14 mouse cellular contexts compared by ENCODE assay signal in the genomic region with DNA sequence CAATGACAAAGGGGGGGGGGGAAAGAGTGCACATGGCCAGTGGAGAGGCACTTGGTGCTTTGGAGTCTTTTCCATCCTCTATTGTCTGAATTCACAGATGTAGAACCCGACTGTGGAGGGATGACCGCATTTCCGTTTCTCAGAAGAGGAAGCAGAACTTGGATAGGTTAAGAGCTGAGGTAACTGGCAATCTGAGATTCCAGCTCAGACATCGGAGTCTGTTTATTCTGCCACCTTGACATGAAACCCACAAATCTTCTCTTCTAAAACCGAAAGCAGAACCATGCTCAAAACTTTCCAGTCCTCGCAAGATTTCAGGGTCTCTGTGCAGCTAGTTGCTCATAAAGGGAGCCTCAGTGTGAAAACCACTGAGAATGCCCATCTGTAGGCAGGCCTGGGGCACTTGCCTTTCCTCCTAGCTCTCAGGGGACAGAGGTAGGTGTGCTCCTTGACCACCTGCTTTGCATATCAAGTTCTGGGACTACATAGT. TPM values are rescaled to one million over a fixed set of nuclear protein-coding genes. Genes with fewer than 3 reads are reported as not detected.
DNase-seq lines count a peak whose midpoint lies in the region; ATAC-seq and TF ChIP-seq lines count a peak whose summit lies in the region.
"Had no signal": no experiment of that assay in that cellular context is flagged by ENCODE, and none has a peak within 500 bp of the region (broad histone marks: within the 10 kb centered on the region; RNA-seq: fewer than 3 reads in every experiment).

No protein-coding gene starts in this region.

- no peaks in the 10 kb centered on the region for H3K9me3 ChIP-seq in lung, postnatal 0 days (ENCODE audit: low read length)
- H3K9me3 ChIP-seq in CH12.LX (replicated peaks; ENCODE audit: low read length): peaks cover 6% of the 10 kb centered on the region

- TF ChIP-seq CTCF in lung, postnatal 0 days (IDR thresholded peaks at IDR 0.05): no peak
- TF ChIP-seq CTCF in lung, adult 2 months (IDR thresholded peaks at IDR 0.05; ENCODE audit: insufficient read depth, low read length): no peak
- no peak for TF ChIP-seq CTCF in CH12.LX (conservative IDR thresholded peaks at IDR 0.05 in 1 of 2, IDR thresholded peaks at IDR 0.05 in 1 of 2; ENCODE audit: low read depth in 2 of 2, low read length in 2 of 2)

- H3K36me3 ChIP-seq in lung, postnatal 0 days (ENCODE audit: insufficient read depth, low read length): no peaks in the 10 kb centered on the region
- no peaks in the 10 kb centered on the region for H3K36me3 ChIP-seq in CH12.LX (replicated peaks in 1 of 2; ENCODE audit: control insufficient read depth in 1 of 2, insufficient read depth in 1 of 2, low read length in 1 of 2)
- H3K36me3 ChIP-seq: limb, embryonic 12.5 days had no signal

- in situ Hi-C loops in CH12.LX (cut with MboI; ENCODE audit: low pct_ligation_motif_present, low pct_unique_long_range_greater_than_20kb, low sequenced_read_pairs): no loop called here

- WGBS in lung, postnatal 0 days: 48% methylated on average over 6 of the region's 6 CpGs
- 38% methylated on average over 6 of the region's 6 CpGs for WGBS in lung, adult 2 months

- dilution Hi-C loops in CH12.LX (cut with MboI; ENCODE audit: extremely low pct_ligation_motif_present, extremely low pct_unique_long_range_greater_than_20kb, low sequenced_read_pairs): no loop called here

- ATAC-seq in lung, postnatal 0 days: no peak
- ATAC-seq: hindbrain, postnatal 0 days; Patski had no signal

- H3K27ac ChIP-seq in lung, postnatal 0 days (ENCODE audit: low read length): no peak overlapping the region
- peak overlapping the region; percentile 56 for H3K27ac ChIP-seq in CH12.LX (ENCODE audit: insufficient read depth, low read depth)
- H3K27ac ChIP-seq: hindbrain, postnatal 0 days; limb, embryonic 12.5 days had no signal

- H3K27me3 ChIP-seq in lung, postnatal 0 days (replicated peaks; ENCODE audit: insufficient read depth, low read length): no peaks in the 10 kb centered on the region
- no peaks in the 10 kb centered on the region for H3K27me3 ChIP-seq in CH12.LX (replicated peaks)
- H3K27me3 ChIP-seq: limb, embryonic 12.5 days; Patski had no signal

- TF ChIP-seq RAD21 in CH12.LX (IDR thresholded peaks at IDR 0.05; ENCODE audit: low read depth, low read length): peak; percentile 0

- no peak for TF ChIP-seq POLR2A in lung, adult 2 months (IDR thresholded peaks at IDR 0.05; ENCODE audit: borderline replicate concordance, extremely low read depth, low read depth, low read length)
- no peak for TF ChIP-seq POLR2A in CH12.LX (IDR thresholded peaks at IDR 0.05; ENCODE audit: low read depth, low read length)

- no peak overlapping the region for H3K9ac ChIP-seq in lung, postnatal 0 days (replicated peaks; ENCODE audit: low read depth)
- no peak overlapping the region for H3K9ac ChIP-seq in CH12.LX (ENCODE audit: insufficient read depth, low read depth)
- H3K9ac ChIP-seq: limb, embryonic 12.5 days had no signal

- H3K4me2 ChIP-seq in lung, postnatal 0 days (replicated peaks; ENCODE audit: low read depth, low read length): no peak overlapping the region
- peak overlapping the region; percentile 41 for H3K4me2 ChIP-seq in CH12.LX (ENCODE audit: insufficient read depth, low read depth, poor library complexity, severe bottlenecking)
- H3K4me2 ChIP-seq: limb, embryonic 12.5 days had no signal

- TF ChIP-seq EP300 in lung, postnatal 0 days (IDR thresholded peaks at IDR 0.05): no peak
- TF ChIP-seq EP300 in CH12.LX (IDR thresholded peaks at IDR 0.05; ENCODE audit: low read length): peak; percentile 100

- H3K4me1 ChIP-seq in lung, postnatal 0 days (ENCODE audit: insufficient read depth, low read depth, low read length): no peaks in the 10 kb centered on the region
- peaks cover 7% of the 10 kb centered on the region for H3K4me1 ChIP-seq in lung, adult 2 months (ENCODE audit: control insufficient read depth, insufficient read depth, low read length)
- peaks cover 31 to 89% of the 10 kb centered on the region in 2 experiments for H3K4me1 ChIP-seq in CH12.LX (ENCODE audit: control insufficient read depth in 1 of 2, insufficient read depth in 2 of 2)
- H3K4me1 ChIP-seq: limb, embryonic 12.5 days had no signal

- peak; percentile 54 for DNase-seq in lung, postnatal 0 days (ENCODE audit: low spot score)
- DNase-seq in lung, adult 2 months: no peak
- peak; percentile 99 for DNase-seq in CH12.LX (ENCODE audit: extremely low read depth)
- peak; percentile 53 for DNase-seq in c-Kit-positive CD71-negative TER-119-negative erythroid progenitor cells, embryonic 14.5 days (ENCODE audit: low read depth)
- DNase-seq in skeletal muscle tissue, adult 2 months (ENCODE audit: low read depth, low spot score): peak; percentile 16
- DNase-seq in c-Kit-positive CD71-positive TER-119-positive erythroid progenitor cells, embryonic 14.5 days (ENCODE audit: low spot score): no peak
- no peak for DNase-seq in gastrocnemius, postnatal 4 days (ENCODE audit: low spot score in 2 of 2)
- DNase-seq: adrenal gland, postnatal 25 days; cerebellum, postnatal 14 days; gastrocnemius, postnatal 10 days had no signal

- no peak overlapping the region for H3K4me3 ChIP-seq in lung, postnatal 0 days (ENCODE audit: low read depth, low read length)
- H3K4me3 ChIP-seq in lung, adult 2 months (replicated peaks; ENCODE audit: extremely low read depth, low read depth, low read length): no peak overlapping the region
- H3K4me3 ChIP-seq in CH12.LX (replicated peaks in 1 of 3; ENCODE audit: low read depth in 2 of 3, low read length in 2 of 3, poor library complexity in 1 of 3): no peak overlapping the region
- H3K4me3 ChIP-seq: erythroblast, embryonic 14.5 days; limb, embryonic 12.5 days had no signal

- no peaks in the 10 kb centered on the region for H3K79me2 ChIP-seq in CH12.LX (replicated peaks; ENCODE audit: control insufficient read depth, extremely low read depth, insufficient read depth, poor library complexity, severe bottlenecking)

TF ChIP-seq in CH12.LX, 34 proteins besides CTCF, POLR2A, EP300 and RAD21 (continues in another document):
- TF ChIP-seq ZKSCAN1 (IDR thresholded peaks at IDR 0.05; ENCODE audit: borderline replicate concordance, low read depth, low read length): no peak
- no peak for TF ChIP-seq USF2 (conservative IDR thresholded peaks at IDR 0.05; ENCODE audit: low read depth, low read length)
- TF ChIP-seq NELFE (IDR thresholded peaks at IDR 0.05; ENCODE audit: low read depth, low read length): no peak
- TF ChIP-seq TBP (conservative IDR thresholded peaks at IDR 0.05; ENCODE audit: low read depth, low read length): no peak
- TF ChIP-seq MYC (IDR thresholded peaks at IDR 0.05; ENCODE audit: low read depth, low read length): peak; percentile 96
- peak; percentile 86 for TF ChIP-seq MAX (IDR thresholded peaks at IDR 0.05; ENCODE audit: low read length)
- no peak for TF ChIP-seq CHD1 (IDR thresholded peaks at IDR 0.05; ENCODE audit: low read depth, low read length)
- no peak; the same call in 1 of the 2 replicates for TF ChIP-seq ELF1 (IDR thresholded peaks at IDR 0.05; ENCODE audit: low read depth, low read length)
- TF ChIP-seq RCOR1 (conservative IDR thresholded peaks at IDR 0.05; ENCODE audit: low read depth, low read length): peak; percentile 99
- peak; percentile 93 for TF ChIP-seq ETS1 (conservative IDR thresholded peaks at IDR 0.05; ENCODE audit: low read depth, low read length)
- TF ChIP-seq ZMIZ1 (IDR thresholded peaks at IDR 0.05; ENCODE audit: low read depth, low read length): no peak
- TF ChIP-seq MXI1 (IDR thresholded peaks at IDR 0.05; ENCODE audit: low read depth, low read length): peak; percentile 39; the same call in 1 of the 2 replicates
- no peak for TF ChIP-seq ZC3H11A (IDR thresholded peaks at IDR 0.05; ENCODE audit: low read depth, low read length)
- TF ChIP-seq MAZ (IDR thresholded peaks at IDR 0.05; ENCODE audit: low read depth, low read length): peak; percentile 18
- no peak for TF ChIP-seq NRF1 (IDR thresholded peaks at IDR 0.05; ENCODE audit: low read depth, low read length)
- no peak for TF ChIP-seq UBTF (IDR thresholded peaks at IDR 0.05; ENCODE audit: low read depth, low read length)
- no peak for TF ChIP-seq ZNF384 (IDR thresholded peaks at IDR 0.05; ENCODE audit: low read depth, low read length)
- TF ChIP-seq BHLHE40 (IDR thresholded peaks at IDR 0.05; ENCODE audit: low read depth, low read length): peak; percentile 97
- TF ChIP-seq PAX5 (IDR thresholded peaks at IDR 0.05; ENCODE audit: low read length): no peak
- peak; percentile 92 for TF ChIP-seq CHD2 (IDR thresholded peaks at IDR 0.05; ENCODE audit: low read length)
- peak; percentile 70; the same call in 1 of the 2 replicates for TF ChIP-seq SIN3A (IDR thresholded peaks at IDR 0.05; ENCODE audit: low read length)
- no peak for TF ChIP-seq E2F4 (IDR thresholded peaks at IDR 0.05; ENCODE audit: insufficient replicate concordance, low read depth, low read length)
- TF ChIP-seq SMC3 (IDR thresholded peaks at IDR 0.05; ENCODE audit: low read depth, low read length): no peak
- 0 out of 2 replicates have a peak, but pooled peaks have one; percentile 69 for TF ChIP-seq KAT2A (IDR thresholded peaks at IDR 0.05; ENCODE audit: insufficient replicate concordance, low read length)
- no peak; the same call in none of the 2 replicates for TF ChIP-seq JUN (IDR thresholded peaks at IDR 0.05; ENCODE audit: insufficient read depth, low read depth, low read length)

RNA-seq across cellular contexts. Expression of gene Scimp, which starts 8.6 kb away (rescaled TPM):
- polyA plus RNA-seq in lung, postnatal 0 days (2015; fragmentation: Nextera tagmentation; extraction: Ambion mirVana): 0.96 and 2.1 TPM in 2 replicates
- 2.6 and 3.5 TPM in 2 replicates for polyA plus RNA-seq in lung, adult 2 months (2012; rRNA removed)
- total RNA-seq in CH12.LX (2012; rRNA removed) (0.17 and 0.30 TPM in 2 replicates), CH12.LX (2014; rRNA removed) (0.21 and 1.2 TPM in 2 replicates)
- 0.53 and 0.79 TPM in 2 replicates for polyA plus RNA-seq in CH12.LX (2012; ENCODE audit: insufficient read length, low read depth)
- total RNA-seq in gastrocnemius, postnatal 4 days (2021): not detected
- total RNA-seq: gastrocnemius, postnatal 10 days; hindbrain, postnatal 0 days had no signal
- polyA plus RNA-seq: erythroblast, embryonic 14.5 days; limb, embryonic 12.5 days had no signal

RNA-seq across cellular contexts. Expression of gene Zfp3, which starts 39.7 kb away (rescaled TPM):
- polyA plus RNA-seq in lung, postnatal 0 days (2015; fragmentation: Nextera tagmentation; extraction: Ambion mirVana): 3.5 and 3.6 TPM in 2 replicates
- 1.4 and 2.3 TPM in 2 replicates for polyA plus RNA-seq in lung, adult 2 months (2012; rRNA removed)
- 3.1 and 3.5 TPM in 2 replicates for total RNA-seq in CH12.LX (2012; rRNA removed)
- 1.7 and 1.9 TPM in 2 replicates for total RNA-seq in CH12.LX (2014; rRNA removed)
- polyA plus RNA-seq in CH12.LX (2012; ENCODE audit: insufficient read length, low read depth): 2.0 and 2.5 TPM in 2 replicates
- total RNA-seq in gastrocnemius, postnatal 4 days (2021): 10 to 100 TPM; 11.8 to 13.6 TPM

RNA-seq across cellular contexts. Expression of gene Rabep1, which starts 40.8 kb away (rescaled TPM):
- 35.3 and 35.6 TPM in 2 replicates for polyA plus RNA-seq in lung, postnatal 0 days (2015; fragmentation: Nextera tagmentation; extraction: Ambion mirVana)
- polyA plus RNA-seq in lung, adult 2 months (2012; rRNA removed): 3.4 TPM in 2 replicates
- total RNA-seq in CH12.LX (2012; rRNA removed) (22.3 and 23.8 TPM in 2 replicates), CH12.LX (2014; rRNA removed) (26.1 and 33.4 TPM in 2 replicates)
- 28.3 and 34.7 TPM in 2 replicates for polyA plus RNA-seq in CH12.LX (2012; ENCODE audit: insufficient read length, low read depth)
- total RNA-seq in gastrocnemius, postnatal 4 days (2021): 10 to 100 TPM; 39.4 to 40.7 TPM

Comparison
In these comparisons a context has a peak if more than half of its experiments do, and no peak if none do; other contexts are left out.
1. DNase-seq: peak in lung, postnatal 0 days (single experiment), CH12.LX (single experiment), c-Kit-positive CD71-negative TER-119-negative erythroid progenitor cells, embryonic 14.5 days (single experiment) and skeletal muscle tissue, adult 2 months (single experiment); none in lung, adult 2 months (single experiment), c-Kit-positive CD71-positive TER-119-positive erythroid progenitor cells, embryonic 14.5 days (single experiment) and gastrocnemius, postnatal 4 days (0 of 2).